Mouse (Mus musculus): Measurements from ENCODE around the gene Sh2b1. TPM values are rescaled to one million over a fixed set of nuclear protein-coding genes. Genes with fewer than 3 reads are reported as not detected.
A peak's percentile ranks its signal among the peaks of the same experiment; 100 is the strongest.

Sh2b1 gene
- polyA plus RNA-seq, 1 experiment from 2014 or later, result 10.4 TPM

GRCm38 (mm10) chr7:126494120-126494519, 18.9 kb upstream of the Sh2b1 start:
- WGBS (ENCODE audit: missing documents), result 92% methylated on average over 6 of the region's 6 CpGs
- Histone ChIP-seq H3K36me3 (ENCODE audit: inconsistent target) (peaks cover 73% of the 10 kb centered on the region), H3K79me2 (ENCODE audit: inconsistent target) (peaks cover 47% of the 10 kb centered on the region), H3K27ac (no peak overlapping the region), H3K4me3 (ENCODE audit: inconsistent target) (no peak overlapping the region)

- Histone ChIP-seq H3K27ac (no peak overlapping the region), H3K79me2 (ENCODE audit: inconsistent target) (peaks cover 39% of the 10 kb centered on the region), H3K36me3 (ENCODE audit: inconsistent target) (peaks cover 54% of the 10 kb centered on the region), H3K4me3 (ENCODE audit: inconsistent target) (no peak overlapping the region)
- WGBS (ENCODE audit: missing documents), result 94% methylated on average over 11 of the region's 11 CpGs
These were observed 16.7 kb upstream of the Sh2b1 start for GRCm38 (mm10) chr7:126491973-126492372.

- H3K79me2 ChIP-seq (ENCODE audit: inconsistent target), result peaks cover 30% of the 10 kb centered on the region
- H3K27ac ChIP-seq, result no peak overlapping the region
These were observed 15.8 kb upstream of the Sh2b1 start for GRCm38 (mm10) chr7:126491005-126491404.

GRCm38 (mm10) chr7:126487617-126488385, 12.6 kb upstream of the Sh2b1 start:
- H3K79me2 ChIP-seq (ENCODE audit: inconsistent target), result peaks cover 14% of the 10 kb centered on the region
- WGBS (ENCODE audit: missing documents), result 10% methylated on average over 13 of the region's 25 CpGs
- H3K27ac ChIP-seq, result 0 out of 2 replicates have a peak overlapping the region, but pooled peaks have one; percentile 17
- peaks cover 12% of the 10 kb centered on the region; the same call in 1 of the 2 replicates for H3K36me3 ChIP-seq (ENCODE audit: inconsistent target)
- peak overlapping the region; percentile 67 for H3K4me3 ChIP-seq (ENCODE audit: inconsistent target)

More at GRCm38 (mm10) chr7:126491005-126491404, 15.8 kb upstream of the Sh2b1 start:
- Histone ChIP-seq H3K4me3 (ENCODE audit: inconsistent target) (no peak overlapping the region), H3K36me3 (ENCODE audit: inconsistent target) (peaks cover 44% of the 10 kb centered on the region)
- 73% methylated on average over 1 of the region's 1 CpGs for WGBS (ENCODE audit: missing documents)

GRCm38 (mm10) chr7:126487052-126487483, 11.8 kb upstream of the Sh2b1 start, which contains the start of gene Tufm:
Gene Tufm, plus strand, starts transcription at chr7:126487361.
- 0% methylated on average over 28 of the region's 32 CpGs for WGBS (ENCODE audit: missing documents)
- peak within 1 kb of the TSS; percentile 67 for H3K4me3 ChIP-seq (ENCODE audit: inconsistent target)
- H3K79me2 ChIP-seq (ENCODE audit: inconsistent target), result peaks cover 14% of the 10 kb centered on the region
- H3K36me3 ChIP-seq (ENCODE audit: inconsistent target), result 0 out of 2 replicates have a peak, but pooled peaks cover 11% of the 10 kb centered on the region
- H3K27ac ChIP-seq, result peak within 1 kb of the TSS; percentile 67

GRCm38 (mm10) chr7:126482392-126482871, 7.2 kb upstream of the Sh2b1 start:
- no peaks in the 10 kb centered on the region; the same call in 1 of the 2 replicates for H3K79me2 ChIP-seq (ENCODE audit: inconsistent target)
- H3K4me3 ChIP-seq (ENCODE audit: inconsistent target), result peak overlapping the region; percentile 36
- WGBS (ENCODE audit: missing documents), result 2% methylated on average over 22 of the region's 23 CpGs
- H3K27ac ChIP-seq, result peak overlapping the region; percentile 49
- H3K36me3 ChIP-seq (ENCODE audit: inconsistent target), result no peaks in the 10 kb centered on the region

GRCm38 (mm10) chr7:126481699-126482098, 6.5 kb upstream of the Sh2b1 start:
- H3K36me3 ChIP-seq (ENCODE audit: inconsistent target), result no peaks in the 10 kb centered on the region
- no peaks in the 10 kb centered on the region for H3K79me2 ChIP-seq (ENCODE audit: inconsistent target)
- WGBS (ENCODE audit: missing documents), result 22% methylated on average over 5 of the region's 5 CpGs
- peak overlapping the region; percentile 36 for H3K4me3 ChIP-seq (ENCODE audit: inconsistent target)
- H3K27ac ChIP-seq, result peak overlapping the region; percentile 49

- H3K4me3 ChIP-seq (ENCODE audit: inconsistent target), result peak overlapping the region; percentile 69
- H3K79me2 ChIP-seq (ENCODE audit: inconsistent target), result peaks cover 4% of the 10 kb centered on the region; the same call in 1 of the 2 replicates
- H3K36me3 ChIP-seq (ENCODE audit: inconsistent target), result peaks cover 12% of the 10 kb centered on the region
- WGBS (ENCODE audit: missing documents), result 2% methylated on average over 14 of the region's 27 CpGs
- H3K27ac ChIP-seq, result 0 out of 2 replicates have a peak overlapping the region, but pooled peaks have one; percentile 25
These were observed 703 bp downstream of the Sh2b1 start for GRCm38 (mm10) chr7:126474486-126474955.

- Histone ChIP-seq H3K79me2 (ENCODE audit: inconsistent target) (peaks cover 4% of the 10 kb centered on the region; the same call in 1 of the 2 replicates), H3K4me3 (ENCODE audit: inconsistent target) (peak overlapping the region; percentile 69; the same call in 1 of the 2 replicates), H3K36me3 (ENCODE audit: inconsistent target) (peaks cover 21% of the 10 kb centered on the region), H3K27ac (no peak overlapping the region)
- WGBS (ENCODE audit: missing documents), result 72% methylated on average over 9 of the region's 9 CpGs
These were observed 1.6 kb downstream of the Sh2b1 start for GRCm38 (mm10) chr7:126473470-126474086.

GRCm38 (mm10) chr7:126472713-126473112, 2.5 kb downstream of the Sh2b1 start:
- WGBS (ENCODE audit: missing documents), result 30% methylated on average over 16 of the region's 16 CpGs
- peaks cover 30% of the 10 kb centered on the region for H3K36me3 ChIP-seq (ENCODE audit: inconsistent target)
- no peak overlapping the region for H3K4me3 ChIP-seq (ENCODE audit: inconsistent target)
- no peak overlapping the region for H3K27ac ChIP-seq
- peaks cover 4% of the 10 kb centered on the region; the same call in 1 of the 2 replicates for H3K79me2 ChIP-seq (ENCODE audit: inconsistent target)

- Histone ChIP-seq H3K79me2 (ENCODE audit: inconsistent target) (peaks cover 4% of the 10 kb centered on the region; the same call in 1 of the 2 replicates), H3K4me3 (ENCODE audit: inconsistent target) (no peak overlapping the region), H3K27ac (no peak overlapping the region), H3K36me3 (ENCODE audit: inconsistent target) (peaks cover 34% of the 10 kb centered on the region)
- WGBS (ENCODE audit: missing documents), result 20% methylated on average over 13 of the region's 13 CpGs
These were observed 2.9 kb downstream of the Sh2b1 start for GRCm38 (mm10) chr7:126472306-126472705.

- H3K4me3 ChIP-seq (ENCODE audit: inconsistent target), result no peak overlapping the region
- 22% methylated on average over 1 of the region's 4 CpGs for WGBS (ENCODE audit: missing documents)
- H3K79me2 ChIP-seq (ENCODE audit: inconsistent target), result peaks cover 4% of the 10 kb centered on the region; the same call in 1 of the 2 replicates
- peaks cover 38% of the 10 kb centered on the region for H3K36me3 ChIP-seq (ENCODE audit: inconsistent target)
- H3K27ac ChIP-seq, result no peak overlapping the region
These were observed 3.4 kb downstream of the Sh2b1 start for GRCm38 (mm10) chr7:126471853-126472252.

GRCm38 (mm10) chr7:126471361-126471760, 3.9 kb downstream of the Sh2b1 start:
- no peak overlapping the region for H3K4me3 ChIP-seq (ENCODE audit: inconsistent target)
- WGBS (ENCODE audit: missing documents), result 79% methylated on average over 5 of the region's 5 CpGs
- no peak overlapping the region for H3K27ac ChIP-seq
- H3K36me3 ChIP-seq (ENCODE audit: inconsistent target), result peaks cover 41% of the 10 kb centered on the region
- peaks cover 4% of the 10 kb centered on the region; the same call in 1 of the 2 replicates for H3K79me2 ChIP-seq (ENCODE audit: inconsistent target)

GRCm38 (mm10) chr7:126470077-126470476, 5.1 kb downstream of the Sh2b1 start:
- WGBS (ENCODE audit: missing documents), result 6% methylated on average over 6 of the region's 6 CpGs
- peaks cover 4% of the 10 kb centered on the region; the same call in 1 of the 2 replicates for H3K79me2 ChIP-seq (ENCODE audit: inconsistent target)
- H3K36me3 ChIP-seq (ENCODE audit: inconsistent target), result peaks cover 41% of the 10 kb centered on the region
- H3K27ac ChIP-seq, result peak overlapping the region; percentile 35
- H3K4me3 ChIP-seq (ENCODE audit: inconsistent target), result no peak overlapping the region
